Mouse (Mus musculus): ENCODE results near the gene Msh4. TPM values are rescaled to one million over a fixed set of nuclear protein-coding genes. Genes with fewer than 3 reads are reported as not detected.

Gene Msh4
- polyA plus RNA-seq, 1 experiment from 2014 or later = 0.09 TPM

- no peaks in the 10 kb centered on the region for H3K4me1 ChIP-seq
- H3K36me3 ChIP-seq = peaks cover 82% of the 10 kb centered on the region
- H3K9me3 ChIP-seq = no peaks in the 10 kb centered on the region
- H3K27me3 ChIP-seq (ENCODE audit: insufficient read depth, poor library complexity, severe bottlenecking) = no peaks in the 10 kb centered on the region
- 94% methylated on average over 11 of the region's 11 CpGs for WGBS
- H3K27ac ChIP-seq = no peak overlapping the region
- H3K4me3 ChIP-seq = no peak overlapping the region
- DNase-seq (ENCODE audit: low spot score) = no peak
These were observed 23.6 kb upstream of the Msh4 start for GRCm38 (mm10) chr3:153929526-153929925.

DNA sequence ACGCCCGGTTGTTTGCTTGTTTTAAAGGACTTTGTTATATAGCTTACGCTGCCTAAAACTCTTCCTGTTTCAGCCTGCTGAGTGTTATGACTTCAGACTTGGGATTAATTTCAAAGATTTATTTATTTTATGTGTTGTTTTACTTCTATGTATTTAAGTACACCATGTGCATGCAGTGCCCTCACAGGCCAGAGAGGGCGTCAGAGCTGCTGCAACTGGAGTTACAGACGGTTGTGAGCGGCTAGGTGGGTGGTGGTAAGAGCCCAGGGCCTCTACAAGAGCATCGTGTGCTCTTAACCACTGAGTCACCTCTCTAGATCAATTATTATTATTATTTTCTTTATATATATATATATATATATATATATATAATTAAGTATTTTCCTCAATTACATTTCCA lies 20.4 kb upstream of the Msh4 start:
- Histone ChIP-seq H3K9me3 (no peaks in the 10 kb centered on the region), H3K4me1 (no peaks in the 10 kb centered on the region), H3K27me3 (ENCODE audit: insufficient read depth, poor library complexity, severe bottlenecking) (no peaks in the 10 kb centered on the region), H3K27ac (no peak overlapping the region), H3K36me3 (peaks cover 72% of the 10 kb centered on the region), H3K4me3 (no peak overlapping the region)
- WGBS = 88% methylated on average over 7 of the region's 7 CpGs
- no peak for DNase-seq (ENCODE audit: low spot score)

DNA sequence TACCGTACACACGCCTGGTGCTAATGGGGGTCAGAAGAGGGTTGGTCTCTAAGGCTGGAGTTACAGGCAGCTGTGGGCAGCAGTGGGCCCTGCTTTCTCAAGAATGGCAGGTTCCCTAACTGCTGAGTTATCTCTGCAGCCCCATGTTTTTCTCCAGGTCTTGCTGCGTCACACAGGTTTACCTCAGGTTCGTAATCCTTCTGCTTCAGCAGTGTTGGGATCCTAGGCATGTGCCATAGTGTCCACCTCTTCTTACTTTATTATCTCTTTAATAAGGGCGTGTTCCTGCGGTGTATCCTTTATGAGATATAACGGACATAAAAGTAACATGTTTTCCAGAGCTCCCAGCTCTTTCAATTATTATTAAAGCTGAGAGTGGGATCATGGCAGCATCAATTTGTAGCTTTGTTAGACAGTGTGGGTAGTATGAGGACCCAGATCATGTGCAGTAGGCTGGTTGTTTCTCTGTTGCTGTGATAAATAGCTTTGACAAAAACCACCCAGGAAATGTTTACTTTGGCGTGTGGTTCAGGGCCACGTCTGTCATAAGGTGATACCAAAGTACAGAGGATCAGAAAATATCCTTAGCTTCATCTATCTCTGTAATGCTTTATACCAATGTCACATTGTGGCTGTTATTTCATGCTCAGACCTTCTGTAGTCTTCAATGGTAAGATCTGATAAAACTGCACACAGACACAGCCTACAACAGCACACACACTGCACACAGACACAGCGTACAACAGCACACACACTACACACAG lies 15.4 kb upstream of the Msh4 start:
- H3K4me1 ChIP-seq = no peaks in the 10 kb centered on the region
- H3K36me3 ChIP-seq = peaks cover 41% of the 10 kb centered on the region
- H3K9me3 ChIP-seq = no peaks in the 10 kb centered on the region
- no peaks in the 10 kb centered on the region for H3K27me3 ChIP-seq (ENCODE audit: insufficient read depth, poor library complexity, severe bottlenecking)
- no peak overlapping the region for H3K27ac ChIP-seq
- H3K4me3 ChIP-seq = no peak overlapping the region
- no peak for DNase-seq (ENCODE audit: low spot score)
- 91% methylated on average over 10 of the region's 10 CpGs for WGBS

DNA sequence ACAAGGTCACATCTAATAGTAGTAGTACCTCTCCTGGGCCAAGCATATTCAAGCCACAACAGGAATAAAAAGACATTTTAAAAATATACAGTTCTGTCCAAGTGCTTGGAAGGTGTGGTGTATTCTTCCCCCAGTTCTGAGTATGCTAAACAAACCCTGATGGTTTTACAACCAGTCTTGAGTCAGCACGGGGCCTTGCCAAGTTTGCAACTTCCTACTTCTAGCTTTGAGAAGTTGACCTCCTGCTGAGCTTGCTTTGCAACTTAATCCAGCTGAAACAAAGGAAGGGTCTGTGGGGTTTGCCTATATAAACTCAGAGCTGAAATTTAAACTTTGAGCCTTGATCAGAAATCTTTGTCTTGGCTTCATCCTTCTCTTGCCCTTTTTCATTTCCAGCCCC lies 11.3 kb upstream of the Msh4 start:
- DNase-seq (ENCODE audit: low spot score) = no peak
- 27% methylated on average over 1 of the region's 1 CpGs for WGBS
- no peak overlapping the region for H3K4me3 ChIP-seq

DNA sequence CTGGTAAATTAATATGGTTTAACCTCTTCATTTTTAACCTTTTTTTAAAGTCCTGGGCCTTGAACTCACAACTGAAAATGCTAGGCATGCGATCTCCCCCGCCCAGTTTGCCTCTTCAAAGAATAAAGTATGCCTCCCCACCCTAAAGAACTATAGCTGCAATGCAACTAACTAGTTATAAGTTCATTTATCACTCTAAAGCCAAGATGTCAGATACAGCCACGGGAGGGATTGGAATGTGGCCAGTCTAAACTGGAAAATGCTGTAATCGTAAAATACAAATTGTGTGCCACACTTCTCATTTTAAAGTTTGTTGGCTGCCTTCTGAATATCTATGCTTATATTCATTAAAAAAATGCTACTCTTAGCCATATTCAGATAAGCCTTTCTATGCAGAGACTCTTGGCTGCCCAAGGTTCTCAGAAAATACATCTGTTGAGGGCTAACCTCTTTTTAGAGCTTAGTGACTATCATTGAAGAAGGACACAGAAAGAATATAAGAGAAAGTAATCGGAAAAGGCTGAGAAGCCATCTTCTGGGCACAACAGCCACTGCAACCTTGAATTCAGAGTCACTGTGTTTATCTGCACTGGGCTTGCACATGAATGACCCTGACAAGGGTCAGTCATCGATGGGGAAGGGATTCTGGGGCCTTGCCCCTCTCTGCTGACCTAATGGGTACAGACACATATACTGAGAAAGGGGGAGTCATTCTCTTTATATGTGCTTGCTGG lies 7.7 kb upstream of the Msh4 start:
- H3K4me1 ChIP-seq = peaks cover 42% of the 10 kb centered on the region

More for the DNA sequence above, 11.3 kb upstream of the Msh4 start:
- H3K27ac ChIP-seq = no peak overlapping the region
- peaks cover 14% of the 10 kb centered on the region for H3K4me1 ChIP-seq
- H3K36me3 ChIP-seq = peaks cover 16% of the 10 kb centered on the region
- no peaks in the 10 kb centered on the region for H3K27me3 ChIP-seq (ENCODE audit: insufficient read depth, poor library complexity, severe bottlenecking)
- H3K9me3 ChIP-seq = no peaks in the 10 kb centered on the region

DNA sequence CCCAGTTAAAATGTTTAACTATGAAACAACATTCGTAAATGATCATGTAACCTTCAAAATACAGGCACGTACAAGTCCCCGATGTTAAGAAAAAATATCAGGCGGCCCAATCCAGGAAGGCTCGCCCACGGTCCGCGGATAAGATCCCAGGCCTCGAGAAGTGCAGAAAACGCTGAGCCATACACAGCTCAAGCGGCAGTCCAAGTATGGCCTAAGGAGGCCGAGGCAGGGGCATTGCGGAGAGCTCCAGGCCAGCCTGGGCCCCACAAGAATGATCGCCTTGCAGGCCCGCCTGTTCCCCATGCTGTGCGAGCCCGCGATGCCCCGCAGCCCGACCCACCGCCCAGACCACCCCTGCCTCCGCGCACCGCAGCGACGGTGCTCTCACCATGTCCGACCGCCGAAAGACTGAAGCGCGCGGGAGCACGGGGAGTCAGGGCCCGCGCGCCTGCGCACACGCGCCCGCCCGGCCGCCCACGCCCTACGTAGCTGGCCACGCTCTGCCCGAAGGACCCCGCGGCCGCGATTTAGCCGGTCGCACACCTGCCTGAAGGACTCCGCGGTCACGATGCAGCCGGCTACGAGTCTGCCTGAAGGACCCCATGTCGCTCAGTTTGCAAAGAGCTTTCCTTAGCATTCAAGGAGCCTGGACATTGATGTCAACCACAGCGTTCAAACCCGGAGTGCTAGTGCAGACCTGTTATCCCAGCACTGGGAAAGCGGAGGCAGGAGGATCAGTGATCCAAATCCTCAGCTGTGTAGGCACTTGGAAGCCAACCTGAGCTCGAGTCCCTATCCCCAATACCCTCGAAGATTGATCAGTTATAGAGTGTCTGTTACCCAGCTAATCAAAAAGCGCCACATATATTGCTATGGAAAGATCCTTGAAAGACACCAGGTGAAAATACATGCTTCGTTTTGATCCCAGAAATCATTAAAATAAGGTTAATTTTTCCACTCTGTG lies 6.9 kb upstream of the Msh4 start, which contains the start of gene Rabggtb:
Rabggtb (minus strand) TSS at position 464 of the 964 bp plus-strand sequence.
- Histone ChIP-seq H3K4me1 (peaks cover 50% of the 10 kb centered on the region), H3K4me3 (peak within 1 kb of the TSS; percentile 94), H3K27me3 (ENCODE audit: insufficient read depth, poor library complexity, severe bottlenecking) (no peaks in the 10 kb centered on the region), H3K27ac (peak within 1 kb of the TSS; percentile 99), H3K36me3 (peaks cover 38% of the 10 kb centered on the region), H3K9me3 (no peaks in the 10 kb centered on the region)
- DNase-seq (ENCODE audit: low spot score) = peak; percentile 97
- WGBS = 1% methylated on average over 65 of the region's 65 CpGs

More for the DNA sequence above, 7.7 kb upstream of the Msh4 start:
- no peaks in the 10 kb centered on the region for H3K27me3 ChIP-seq (ENCODE audit: insufficient read depth, poor library complexity, severe bottlenecking)
- H3K4me3 ChIP-seq = peak overlapping the region; percentile 94
- H3K9me3 ChIP-seq = no peaks in the 10 kb centered on the region
- peaks cover 30% of the 10 kb centered on the region for H3K36me3 ChIP-seq
- no peak for DNase-seq (ENCODE audit: low spot score)
- WGBS = 47% methylated on average over 6 of the region's 6 CpGs
- H3K27ac ChIP-seq = peak overlapping the region; percentile 99

DNA sequence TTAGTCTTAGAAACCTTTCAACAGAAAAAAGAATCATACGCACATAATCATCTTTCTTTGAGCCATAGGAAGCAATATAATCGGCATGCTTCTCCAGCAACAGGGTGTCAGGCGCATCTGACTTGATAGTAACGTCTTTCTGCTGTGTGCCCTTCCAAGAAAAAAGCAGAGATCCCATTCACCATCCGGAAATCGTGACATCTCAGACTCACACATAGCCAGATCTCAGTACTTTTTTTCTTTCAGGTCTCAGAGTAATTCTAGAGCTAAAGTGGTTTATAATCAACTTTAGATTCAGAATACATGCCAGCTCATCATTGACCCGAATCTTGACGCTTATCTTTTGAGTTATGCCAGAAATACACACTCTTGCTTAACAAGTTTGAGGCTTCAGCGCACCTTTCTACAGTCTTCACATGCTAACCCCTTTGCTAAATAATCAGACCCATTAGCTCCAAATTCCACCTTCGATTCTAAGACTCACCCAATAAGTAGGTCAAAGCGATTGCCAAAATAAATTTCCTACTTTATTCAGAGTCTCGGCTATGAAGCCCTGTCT lies 6.0 kb upstream of the Msh4 start:
- peaks cover 47% of the 10 kb centered on the region for H3K36me3 ChIP-seq
- WGBS = 3% methylated on average over 12 of the region's 12 CpGs
- DNase-seq (ENCODE audit: low spot score) = no peak
- H3K27me3 ChIP-seq (ENCODE audit: insufficient read depth, poor library complexity, severe bottlenecking) = no peaks in the 10 kb centered on the region
- no peaks in the 10 kb centered on the region for H3K9me3 ChIP-seq
- peak overlapping the region; percentile 99 for H3K27ac ChIP-seq
- peak overlapping the region; percentile 94 for H3K4me3 ChIP-seq
- peaks cover 51% of the 10 kb centered on the region for H3K4me1 ChIP-seq

DNA sequence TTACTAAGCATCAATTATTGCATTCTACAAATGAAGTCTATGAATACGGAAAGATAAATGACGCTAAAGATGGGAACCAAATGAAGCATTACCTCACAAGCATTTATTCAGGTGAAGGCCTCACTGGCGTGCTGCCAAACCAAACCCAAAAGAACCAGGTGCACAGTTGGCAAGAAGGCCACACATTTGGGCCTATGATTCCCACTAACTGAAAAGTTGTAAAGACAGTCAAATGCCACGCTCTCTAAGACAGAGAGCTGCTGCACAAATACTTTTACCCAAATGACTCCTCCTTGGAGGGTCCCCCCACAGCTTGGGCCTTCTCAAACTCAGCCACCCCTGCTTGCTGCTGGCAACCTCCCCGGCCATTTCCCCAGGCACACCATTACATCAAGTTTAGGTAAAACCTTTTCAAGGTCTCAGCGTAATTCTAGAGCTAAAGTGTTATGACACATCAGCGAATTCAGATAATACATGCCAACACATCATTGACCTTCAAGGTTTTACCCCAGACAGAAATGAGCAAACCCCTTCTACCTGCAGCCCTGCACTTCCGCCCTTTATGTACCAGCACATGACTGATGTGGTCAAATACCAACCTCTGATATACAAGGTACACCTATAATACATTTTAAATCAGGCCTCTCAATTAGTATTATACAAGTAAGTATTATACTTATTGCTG lies 5.4 kb upstream of the Msh4 start:
- Histone ChIP-seq H3K27ac (peak overlapping the region; percentile 99), H3K4me1 (peaks cover 51% of the 10 kb centered on the region), H3K9me3 (no peaks in the 10 kb centered on the region), H3K4me3 (peak overlapping the region; percentile 94), H3K27me3 (ENCODE audit: insufficient read depth, poor library complexity, severe bottlenecking) (no peaks in the 10 kb centered on the region), H3K36me3 (peaks cover 53% of the 10 kb centered on the region)
- WGBS = 41% methylated on average over 8 of the region's 8 CpGs
- DNase-seq (ENCODE audit: low spot score) = no peak

- H3K4me1 ChIP-seq = peaks cover 51% of the 10 kb centered on the region
- peaks cover 62% of the 10 kb centered on the region for H3K36me3 ChIP-seq
These were observed 4.6 kb upstream of the Msh4 start for GRCm38 (mm10) chr3:153910489-153910888.

GRCm38 (mm10) chr3:153908919-153909318 lies 3.0 kb upstream of the Msh4 start:
- Histone ChIP-seq H3K4me3 (peak overlapping the region; percentile 31), H3K9me3 (no peaks in the 10 kb centered on the region), H3K36me3 (peaks cover 77% of the 10 kb centered on the region), H3K27me3 (ENCODE audit: insufficient read depth, poor library complexity, severe bottlenecking) (no peaks in the 10 kb centered on the region), H3K27ac (no peak overlapping the region), H3K4me1 (peaks cover 48% of the 10 kb centered on the region)
- no peak for DNase-seq (ENCODE audit: low spot score)
- whole genome bisulfite sequencing = 85% methylated on average over 5 of the region's 5 CpGs

More at GRCm38 (mm10) chr3:153910489-153910888, 4.6 kb upstream of the Msh4 start:
- H3K4me3 ChIP-seq = peak overlapping the region; percentile 94
- H3K9me3 ChIP-seq = no peaks in the 10 kb centered on the region
- no peak for DNase-seq (ENCODE audit: low spot score)
- no peaks in the 10 kb centered on the region for H3K27me3 ChIP-seq (ENCODE audit: insufficient read depth, poor library complexity, severe bottlenecking)
- H3K27ac ChIP-seq = no peak overlapping the region
- 69% methylated on average over 7 of the region's 7 CpGs for WGBS

DNA sequence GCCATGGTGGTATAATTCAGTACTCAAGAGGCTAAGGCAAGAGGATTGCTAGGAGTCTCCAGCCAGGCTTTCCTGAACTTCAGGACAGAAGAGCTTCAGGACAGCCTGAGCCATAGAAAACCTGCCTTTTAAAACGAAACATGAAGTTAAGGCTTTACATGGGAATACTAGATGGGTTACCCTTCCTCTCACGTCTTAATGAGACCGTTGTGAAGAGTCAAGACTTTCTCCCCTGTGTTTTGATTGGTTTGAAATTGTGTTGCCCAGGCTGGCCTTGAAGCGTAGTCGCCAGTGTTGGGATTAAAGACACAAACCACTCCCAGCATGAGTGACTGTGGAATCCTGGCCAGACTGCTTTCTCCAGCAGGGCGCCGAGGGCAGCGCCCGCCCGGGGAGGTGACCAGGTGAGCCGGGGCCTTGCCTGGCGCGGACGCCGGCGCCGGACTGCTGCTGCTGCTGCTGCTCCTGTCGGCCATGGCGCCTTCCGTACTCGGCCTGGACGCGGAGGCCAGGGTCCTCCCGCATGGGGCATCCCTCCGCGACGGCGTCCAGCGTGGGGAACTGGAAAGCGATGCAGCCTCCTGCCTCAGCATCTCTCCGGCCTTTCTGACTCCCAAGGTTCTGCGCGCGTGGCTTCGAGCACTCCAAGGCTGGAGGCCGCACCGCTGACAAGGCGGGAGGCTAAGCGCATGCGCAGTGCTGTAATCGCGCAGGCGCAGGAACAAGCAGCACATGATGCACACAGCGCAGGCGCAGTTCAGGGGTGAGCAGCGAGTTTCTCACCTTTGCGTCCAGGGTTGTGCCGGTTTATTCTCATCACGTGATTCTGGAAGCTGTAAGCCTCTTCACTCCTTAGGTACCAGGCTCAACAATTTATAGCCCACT lies 445 bp downstream of the Msh4 start:
- no peaks in the 10 kb centered on the region for H3K9me3 ChIP-seq
- DNase-seq (ENCODE audit: low spot score) = peak; percentile 82
- peaks cover 26% of the 10 kb centered on the region for H3K4me1 ChIP-seq
- H3K36me3 ChIP-seq = peaks cover 74% of the 10 kb centered on the region
- no peak overlapping the region for H3K27ac ChIP-seq
- no peaks in the 10 kb centered on the region for H3K27me3 ChIP-seq (ENCODE audit: insufficient read depth, poor library complexity, severe bottlenecking)
- no peak overlapping the region for H3K4me3 ChIP-seq
- 80% methylated on average over 49 of the region's 49 CpGs for WGBS
